Mouse (Mus musculus) bone marrow macrophage, adult 2 months (primary cell): ENCODE data around the gene Cbx4.

ENCODE experiments used
- CTCF ChIP-seq: IDR thresholded peaks from 2 replicates; pipeline ENCODE4 v1.5.1; 2012; ENCODE audit warnings: low read depth, mild to moderate bottlenecking, low read length, moderate library complexity
- POLR2A ChIP-seq: IDR thresholded peaks from 2 replicates; pipeline ENCODE4 v1.6.1; 2012; ENCODE audit warnings: mild to moderate bottlenecking, low read depth, low read length, borderline replicate concordance

- TF ChIP-seq CTCF = no peak
- TF ChIP-seq POLR2A = no peak
Measured at GRCm38 (mm10) chr11:119130081-119130765, 44.2 kb upstream of the Cbx4 start.
